Mouse (Mus musculus): Measurements from ENCODE around the gene Amz2.

The Amz2 gene

DNA sequence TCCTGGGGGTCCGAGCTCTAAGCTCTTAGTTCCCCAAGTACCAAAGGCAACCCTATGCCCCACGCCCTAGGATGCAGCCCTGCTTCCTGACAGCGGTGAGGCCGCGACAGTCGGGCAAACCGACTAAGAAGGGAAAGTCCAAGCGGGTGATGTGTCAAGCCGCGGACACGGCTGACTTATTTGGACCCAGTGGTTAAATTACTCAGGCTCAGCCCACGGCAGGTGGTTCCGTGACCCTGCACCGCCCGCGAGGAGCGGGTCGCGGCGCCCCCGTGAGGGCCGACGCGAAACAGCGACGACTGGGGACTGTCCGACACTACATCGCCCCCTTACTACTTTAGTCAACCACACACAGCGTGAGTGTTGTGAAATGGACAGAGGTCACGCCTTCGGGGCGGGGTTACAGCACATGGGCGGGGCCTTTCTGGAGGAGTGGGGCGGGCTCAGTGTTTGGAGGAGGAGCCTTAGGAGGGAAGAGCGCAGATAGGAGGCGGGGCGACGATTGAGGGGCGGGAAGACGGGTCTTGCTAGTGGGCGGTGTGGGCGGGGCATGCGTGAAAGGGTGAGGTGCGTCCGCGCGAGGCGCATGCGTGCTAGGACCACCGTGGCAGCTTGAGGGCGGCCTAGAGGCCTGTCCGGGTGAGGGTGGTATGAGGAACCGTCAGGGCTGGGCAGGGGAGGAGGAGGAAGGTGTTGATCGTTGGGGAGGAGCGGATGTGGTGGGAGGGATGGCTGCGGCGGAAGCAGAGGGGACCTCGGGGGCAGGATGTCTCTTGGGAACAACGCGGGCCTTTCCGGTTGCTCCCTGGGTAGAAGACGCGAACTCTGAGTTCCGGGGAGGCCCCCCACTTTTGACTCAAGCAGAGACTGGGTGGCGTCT, at the start of gene Amz2:
Gene Amz2 (plus strand): TSS at position 555 of the 880 bp plus-strand sequence.
- peak; percentile 100 for DNase-seq (ENCODE audit: low spot score)

DNA sequence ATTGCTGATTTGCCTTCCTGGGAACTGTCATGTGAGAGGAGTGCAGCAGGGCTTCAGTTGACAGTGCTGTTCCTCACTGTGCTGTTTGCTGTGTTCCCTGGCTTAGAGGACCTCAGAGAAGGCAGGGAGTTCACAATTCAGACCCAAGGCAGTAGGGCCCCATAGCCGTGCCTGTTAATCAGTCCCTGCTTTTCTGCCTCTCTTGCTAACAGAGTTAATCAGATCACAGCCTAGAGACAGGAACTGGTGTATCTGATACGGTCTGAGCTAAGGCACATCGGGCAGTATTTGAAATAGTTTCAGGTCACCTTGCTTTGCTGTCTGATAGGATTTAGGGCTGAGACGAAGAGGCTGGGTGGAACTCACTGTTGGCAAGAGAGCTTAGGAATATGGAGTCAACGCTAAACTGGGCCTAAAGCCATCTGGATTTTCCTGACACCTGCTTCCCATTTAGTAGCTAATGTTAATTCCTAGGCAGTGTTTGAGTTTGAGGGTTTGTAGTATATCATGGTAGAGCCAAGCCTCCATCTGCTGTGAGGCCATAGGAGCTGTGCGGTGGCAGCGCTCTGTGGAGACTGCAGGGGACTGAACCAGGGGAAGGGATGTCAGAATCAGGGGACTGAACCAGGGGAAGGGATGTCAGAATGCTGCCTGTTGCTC, 49.1 kb upstream of the Amz2 start:
- DNase-seq (ENCODE audit: low spot score): no peak

DNA sequence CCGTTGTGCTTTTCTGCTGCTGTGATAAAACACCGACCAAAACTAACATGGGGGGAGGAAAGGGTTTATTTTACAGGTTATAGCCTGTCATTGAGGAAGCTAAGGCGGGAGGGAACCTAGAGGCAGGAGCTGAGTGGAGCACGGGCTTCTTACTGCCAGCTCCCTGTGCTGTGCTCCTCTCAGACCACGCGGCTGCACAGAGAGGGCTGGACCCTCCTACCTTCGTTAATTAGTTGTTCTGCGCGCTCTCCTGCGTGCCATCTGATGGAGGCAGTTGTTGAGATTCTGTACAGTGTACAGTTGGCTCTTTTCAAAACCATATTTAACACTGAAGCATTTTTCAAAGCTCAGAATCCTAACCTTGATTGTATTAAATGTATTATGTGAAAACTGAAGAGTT, 48.3 kb upstream of the Amz2 start:
- no peak for DNase-seq (ENCODE audit: low spot score)

DNA sequence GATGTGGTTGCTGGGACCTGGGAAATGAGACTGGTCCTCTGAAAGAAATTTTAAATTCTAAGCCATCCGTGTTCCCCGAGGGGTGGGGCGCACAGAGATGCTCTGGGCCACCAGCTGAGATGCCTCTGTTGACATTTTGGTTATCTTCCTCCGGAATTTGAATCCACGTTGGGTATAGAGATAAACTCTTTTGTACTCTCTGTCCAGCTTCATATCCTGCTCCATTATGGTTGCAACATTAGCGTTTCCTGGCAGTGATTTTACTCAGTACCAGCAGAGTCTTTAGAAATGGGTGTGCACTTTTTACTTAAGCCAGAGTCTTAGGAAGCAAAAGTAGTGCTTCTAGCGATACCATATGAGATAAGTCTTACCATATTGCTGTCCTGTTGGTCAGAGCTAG, 47.7 kb upstream of the Amz2 start:
- DNase-seq (ENCODE audit: low spot score): no peak

DNA sequence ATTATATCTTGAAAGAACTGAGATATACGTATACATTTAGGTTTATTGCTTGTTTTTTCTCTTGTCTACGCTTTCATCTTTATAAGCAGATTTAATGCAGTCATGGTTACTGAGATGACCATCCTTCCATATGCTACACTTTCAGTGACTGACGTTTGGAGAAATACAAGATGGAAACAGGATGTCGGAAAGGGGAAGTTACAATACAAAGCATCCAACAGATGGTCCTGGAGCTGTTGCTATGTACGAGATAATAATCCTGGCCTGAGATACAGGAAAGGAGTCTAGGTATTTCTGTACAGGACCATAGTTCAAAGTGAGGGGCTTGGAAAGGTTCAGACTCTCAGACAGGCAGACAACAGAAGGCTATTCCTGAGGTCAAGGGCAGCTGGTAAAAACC, 45.1 kb upstream of the Amz2 start:
- no peak for DNase-seq (ENCODE audit: low spot score)

DNA sequence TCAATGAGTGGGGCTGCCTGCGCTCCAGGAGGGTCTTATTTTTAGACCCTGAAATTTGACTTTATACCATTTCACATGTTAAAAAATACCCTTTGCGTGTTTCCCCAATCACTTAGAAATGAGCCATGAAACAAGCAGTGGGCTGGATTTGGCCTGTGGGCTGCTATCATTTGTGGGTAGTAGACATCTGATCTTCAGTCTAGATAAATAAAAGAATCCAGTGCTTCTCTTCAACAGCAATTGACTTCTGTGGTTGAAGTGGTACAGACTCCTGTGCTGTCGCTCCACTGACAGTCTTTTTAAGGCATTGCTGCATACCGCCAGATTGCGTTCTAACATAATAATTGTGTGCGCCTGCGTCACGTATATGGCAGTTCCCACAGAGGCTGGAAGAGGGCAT, 40.5 kb upstream of the Amz2 start:
- DNase-seq (ENCODE audit: low spot score): no peak

DNA sequence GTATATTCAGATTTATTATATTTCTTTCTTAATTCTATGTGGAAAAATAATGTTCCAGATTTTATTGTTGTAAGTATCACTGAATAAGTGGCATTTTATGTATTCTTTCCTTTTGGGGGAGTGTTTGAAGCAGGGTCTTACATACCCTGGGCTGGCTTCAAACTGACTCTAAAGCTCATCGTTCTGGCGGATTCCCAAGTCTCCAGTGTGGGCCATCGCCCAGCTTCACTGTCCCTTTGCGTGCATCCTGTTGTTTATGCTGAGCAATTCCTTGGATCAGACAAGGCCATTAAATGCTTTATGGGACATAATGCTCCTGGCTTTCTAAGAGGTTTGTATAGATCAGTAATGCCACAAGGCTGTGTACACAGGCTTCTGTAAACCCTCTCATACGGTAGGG, 36.7 kb upstream of the Amz2 start:
- DNase-seq (ENCODE audit: low spot score): no peak

DNA sequence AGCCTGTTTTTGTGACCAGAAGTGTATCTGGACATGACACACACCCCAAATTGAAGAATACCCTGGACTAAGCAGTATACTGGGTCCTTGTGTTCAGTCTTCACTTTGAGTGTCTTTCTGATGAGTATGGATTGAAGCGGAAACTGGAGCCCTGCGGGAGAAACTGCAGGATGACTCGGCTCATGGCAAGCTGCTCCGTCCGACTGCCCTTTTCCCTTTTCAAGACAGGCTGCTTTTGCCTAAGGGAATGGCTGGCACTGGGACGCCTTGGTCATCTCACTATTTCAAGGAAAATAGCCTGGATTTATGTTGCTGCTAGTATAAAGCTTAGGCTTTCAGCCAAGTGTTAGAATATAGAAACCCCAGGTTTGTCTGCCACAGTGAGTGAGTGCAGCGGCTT, 34.5 kb upstream of the Amz2 start:
- DNase-seq (ENCODE audit: low spot score): no peak

DNA sequence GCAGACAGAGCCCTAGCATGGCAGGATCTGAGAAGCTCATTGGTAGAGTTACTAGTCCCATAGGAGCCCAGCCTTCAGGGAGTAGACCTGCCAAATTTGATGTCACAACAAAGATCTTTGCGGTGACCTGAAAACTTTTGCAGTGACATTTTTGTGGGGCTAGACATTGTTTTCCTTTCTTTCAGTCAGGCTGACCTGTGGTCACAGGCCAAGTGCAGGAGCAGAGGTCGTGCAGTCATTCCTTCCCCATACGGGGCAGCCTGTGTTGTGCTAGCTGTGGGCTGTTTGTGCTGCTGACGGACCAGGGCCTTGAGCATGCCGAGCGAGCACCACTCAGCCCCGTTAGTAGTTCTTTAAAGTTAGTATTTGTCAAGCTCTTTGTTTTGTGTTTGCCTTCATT, 34.0 kb upstream of the Amz2 start:
- DNase-seq (ENCODE audit: low spot score): peak; percentile 39

DNA sequence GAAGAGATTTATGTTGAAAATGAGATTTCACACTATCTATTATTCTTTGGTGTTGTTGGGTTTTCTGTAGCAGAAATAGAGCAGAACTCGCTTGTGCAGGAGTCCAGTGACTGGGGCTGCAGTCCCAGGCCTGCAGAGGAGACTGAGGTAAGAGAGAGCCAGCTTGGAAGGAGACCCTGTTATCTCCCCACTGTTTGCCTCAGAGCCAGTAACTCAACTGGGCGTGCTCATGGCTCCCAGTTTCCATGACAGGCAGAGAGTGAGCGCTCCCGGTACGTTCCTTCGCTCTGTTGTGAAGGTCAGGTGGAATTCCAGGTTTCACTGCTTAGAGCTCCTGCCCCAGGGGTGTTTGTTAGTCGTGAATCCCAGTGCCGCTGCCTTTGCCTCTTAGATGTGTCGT, 33.1 kb upstream of the Amz2 start:
- no peak for DNase-seq (ENCODE audit: low spot score)

DNA sequence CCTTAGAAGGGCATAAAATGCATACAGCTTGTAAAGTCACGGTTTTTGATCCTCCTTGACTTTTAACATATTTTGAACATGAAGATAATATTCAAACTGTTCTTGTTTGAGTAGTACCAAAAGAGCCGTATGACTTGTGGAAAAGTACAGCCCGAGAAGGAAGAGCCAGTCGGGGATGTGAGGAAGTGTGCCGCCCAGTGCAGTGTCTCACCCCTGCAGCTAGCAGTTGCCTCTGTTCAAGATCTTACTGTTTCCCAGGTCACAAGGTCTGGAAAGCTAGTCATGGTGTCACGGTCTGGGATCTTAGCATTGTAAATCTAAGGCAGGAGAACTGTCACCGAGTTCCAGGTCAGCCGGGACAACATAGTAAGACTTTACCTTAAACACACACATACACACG, 31.0 kb upstream of the Amz2 start:
- DNase-seq (ENCODE audit: low spot score): no peak

DNA sequence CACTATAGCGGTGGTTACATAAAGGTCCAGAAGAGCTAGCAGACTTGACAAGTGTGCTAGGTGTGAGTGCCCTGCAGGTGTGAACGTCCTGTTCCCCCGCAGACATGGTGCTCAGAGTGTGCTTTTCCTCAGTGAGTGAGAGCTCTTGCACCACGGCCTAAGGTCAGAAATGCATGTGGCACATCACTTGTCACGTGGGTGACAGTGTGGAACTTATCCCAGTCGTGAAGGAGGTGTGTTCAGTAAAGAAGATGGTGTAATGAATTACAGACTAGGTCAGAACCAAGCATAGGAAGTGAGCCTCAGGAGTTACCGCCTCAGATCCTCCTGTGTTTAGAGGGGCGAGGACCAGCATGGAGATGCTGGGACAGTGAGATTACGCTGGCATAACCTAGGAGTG, 30.5 kb upstream of the Amz2 start:
- DNase-seq (ENCODE audit: low spot score): no peak

DNA sequence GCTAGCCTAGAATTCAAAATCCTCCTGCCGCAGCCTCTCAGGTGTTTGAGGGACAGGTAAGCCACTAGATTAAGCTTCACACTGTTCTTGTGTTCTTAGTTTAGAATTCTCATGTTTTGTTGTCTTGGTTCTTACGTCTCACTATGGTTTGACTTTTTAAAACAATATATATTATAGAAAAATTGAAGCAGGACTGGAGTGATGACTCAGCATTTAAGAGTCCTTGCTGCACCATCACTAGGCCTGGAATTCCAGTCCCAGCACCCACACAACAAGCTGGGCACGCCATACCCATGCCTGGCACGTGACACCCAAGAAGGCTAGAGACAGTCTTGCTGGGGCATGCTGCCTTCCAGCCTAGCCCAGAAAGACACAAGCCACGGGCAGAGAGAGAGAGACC, 19.3 kb upstream of the Amz2 start:
- no peak for DNase-seq (ENCODE audit: low spot score)

DNA sequence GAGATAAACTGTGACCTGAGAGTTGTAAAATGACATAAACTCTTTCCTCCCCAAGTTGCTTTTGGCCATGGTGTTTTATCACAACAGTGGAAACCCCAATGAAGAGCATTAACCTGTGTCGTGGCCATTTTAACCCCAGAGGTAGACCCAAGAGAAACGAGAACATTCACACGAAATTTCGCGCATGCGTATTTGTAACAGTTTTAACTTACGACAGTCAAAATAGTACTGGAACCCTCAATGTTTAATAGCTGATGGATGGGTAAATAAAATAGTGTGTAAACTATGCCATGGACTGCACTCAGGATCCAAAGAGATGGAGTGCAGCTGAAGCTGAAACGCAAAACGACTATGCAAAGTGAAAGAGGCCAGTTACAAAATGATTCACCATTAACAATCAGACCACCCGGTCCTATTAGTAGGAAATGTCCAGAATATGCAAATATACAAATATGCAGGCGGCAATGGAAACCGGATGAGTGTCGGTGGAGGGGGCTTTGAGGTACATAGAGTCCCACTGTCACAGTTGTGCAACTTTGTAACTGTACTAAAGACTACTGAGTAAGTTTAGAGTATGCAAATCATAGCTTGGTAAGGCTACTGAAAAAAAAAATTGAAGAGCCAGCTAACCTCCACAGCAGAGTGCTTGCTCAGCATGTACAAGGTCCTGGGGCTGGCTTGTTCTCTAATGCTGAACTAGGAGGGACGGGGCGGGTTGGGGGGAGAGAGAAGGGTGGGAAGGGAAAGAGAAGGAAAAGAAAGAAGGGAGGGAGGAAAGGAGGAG, 15.4 kb upstream of the Amz2 start:
- DNase-seq (ENCODE audit: low spot score): no peak

DNA sequence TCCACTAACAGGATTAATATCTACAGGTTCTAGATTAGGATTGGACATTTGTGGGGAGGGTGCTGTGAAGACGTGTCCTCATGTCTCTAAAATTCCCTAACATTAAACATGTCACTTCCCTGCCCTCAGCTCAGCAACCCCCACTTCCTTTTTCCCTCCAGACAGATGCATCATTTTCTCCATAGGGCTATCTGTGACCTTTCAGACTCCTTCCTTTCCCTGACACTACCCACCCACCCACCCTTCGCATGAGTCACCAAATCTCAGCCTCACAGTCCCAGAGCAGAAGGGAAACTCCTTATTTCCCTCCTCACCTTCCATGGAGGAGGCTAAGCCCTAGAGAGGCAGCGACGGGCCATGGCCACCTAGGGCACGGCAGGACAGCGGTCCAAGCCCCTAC, 12.1 kb upstream of the Amz2 start, which contains the start of gene 9930022D16Rik:
Gene 9930022D16Rik (plus strand): TSS at position 301 of the 400 bp plus-strand sequence.
- DNase-seq (ENCODE audit: low spot score): no peak

DNA sequence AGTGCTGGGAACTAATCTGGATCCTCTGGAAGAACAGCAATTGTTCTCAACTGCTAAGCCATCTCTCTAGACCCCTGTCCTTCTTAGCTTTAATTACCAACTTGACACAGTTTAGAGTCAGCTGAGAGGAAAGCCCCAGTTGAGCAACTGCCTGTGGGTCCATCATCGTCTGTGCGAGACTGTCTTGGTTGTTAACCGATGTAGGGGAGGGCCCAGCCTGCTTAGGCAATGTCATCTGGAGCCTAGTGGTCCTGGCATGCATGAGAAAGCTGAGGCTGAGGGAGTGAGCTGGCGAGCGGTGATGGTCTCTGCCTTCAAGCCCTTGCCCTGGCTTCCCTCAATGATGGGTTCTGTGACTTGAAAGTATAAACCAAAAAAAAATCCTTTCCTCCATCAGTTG, 10.9 kb upstream of the Amz2 start:
- no peak for DNase-seq (ENCODE audit: low spot score)

DNA sequence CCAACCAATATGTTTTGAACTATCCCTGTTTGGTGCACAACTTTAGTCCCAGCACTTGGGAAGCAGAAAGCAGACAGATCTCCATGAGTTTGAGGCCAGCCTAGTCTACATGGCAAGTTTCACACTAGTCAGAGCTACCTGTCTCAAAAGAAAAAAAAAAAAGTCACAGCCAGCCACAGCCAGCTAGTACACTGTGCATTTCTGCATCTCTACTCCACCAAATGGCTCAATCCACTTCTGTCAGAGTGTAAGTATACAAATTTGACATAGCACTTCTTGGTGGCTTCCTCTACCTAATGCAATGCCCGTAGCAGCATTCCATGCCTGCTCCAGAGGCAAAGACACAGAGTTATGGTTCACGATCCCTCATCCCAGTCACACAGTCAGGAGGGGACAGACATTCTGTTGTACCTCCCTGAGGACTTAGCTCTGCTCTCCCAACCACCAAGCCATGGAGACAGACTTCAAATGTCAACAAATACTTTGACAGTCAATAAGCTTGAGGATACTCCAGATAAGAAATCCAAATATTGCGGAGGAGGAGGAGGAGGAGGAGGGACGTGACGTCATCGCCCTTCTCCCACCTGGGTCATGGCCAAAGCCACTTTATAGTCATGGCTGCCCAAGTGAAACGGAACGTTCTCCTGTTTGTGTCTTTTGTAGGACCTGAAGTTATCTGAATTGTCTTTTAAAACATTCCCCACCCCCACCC, 8.9 kb upstream of the Amz2 start:
- DNase-seq (ENCODE audit: low spot score): no peak

DNA sequence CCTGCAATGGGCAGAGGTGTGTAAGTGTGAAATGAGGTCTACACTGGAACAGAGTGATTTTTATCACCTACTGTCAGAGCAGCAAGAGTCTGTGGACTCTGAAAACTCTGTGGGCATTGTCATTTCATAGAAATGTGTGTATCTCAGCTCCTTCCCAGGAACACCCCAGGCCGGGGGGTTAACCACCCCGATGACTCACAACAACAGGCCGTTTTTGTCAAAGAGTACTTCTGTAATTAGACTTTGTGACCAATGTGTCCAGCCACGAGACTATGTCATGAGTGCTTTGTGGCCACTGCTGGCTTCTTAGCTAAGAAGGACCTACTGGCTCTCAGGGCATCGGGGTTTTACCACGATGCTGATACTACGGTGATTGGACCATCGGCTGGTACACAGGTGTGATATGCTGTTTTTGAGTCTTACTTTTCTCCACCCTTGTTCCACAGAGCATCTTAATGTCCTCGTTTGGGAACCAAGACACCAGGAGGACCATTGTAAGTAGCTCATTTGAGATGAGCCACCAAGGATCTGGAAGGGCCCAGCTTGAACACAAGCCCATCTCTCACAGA, 8.2 kb upstream of the Amz2 start:
- DNase-seq (ENCODE audit: low spot score): no peak

DNA sequence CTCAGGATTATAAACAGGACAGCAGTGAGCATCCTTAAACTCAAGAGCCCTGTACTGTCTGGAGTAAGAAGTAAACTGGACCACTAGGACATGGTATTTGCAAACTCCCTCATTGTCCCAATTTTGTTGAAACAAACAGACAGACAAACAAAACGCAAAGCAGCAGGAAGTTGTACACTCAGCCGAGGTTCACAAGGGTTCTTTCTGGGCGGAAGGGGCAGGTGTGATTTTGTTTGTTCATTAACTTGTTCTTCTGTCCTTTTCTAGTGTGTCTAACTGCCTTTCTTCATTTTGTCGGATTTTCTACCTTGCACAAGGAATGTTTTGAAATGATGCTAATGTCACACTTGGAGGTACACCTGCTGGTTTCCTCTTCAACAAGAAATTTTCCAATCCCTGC, 6.3 kb upstream of the Amz2 start:
- DNase-seq (ENCODE audit: low spot score): no peak

DNA sequence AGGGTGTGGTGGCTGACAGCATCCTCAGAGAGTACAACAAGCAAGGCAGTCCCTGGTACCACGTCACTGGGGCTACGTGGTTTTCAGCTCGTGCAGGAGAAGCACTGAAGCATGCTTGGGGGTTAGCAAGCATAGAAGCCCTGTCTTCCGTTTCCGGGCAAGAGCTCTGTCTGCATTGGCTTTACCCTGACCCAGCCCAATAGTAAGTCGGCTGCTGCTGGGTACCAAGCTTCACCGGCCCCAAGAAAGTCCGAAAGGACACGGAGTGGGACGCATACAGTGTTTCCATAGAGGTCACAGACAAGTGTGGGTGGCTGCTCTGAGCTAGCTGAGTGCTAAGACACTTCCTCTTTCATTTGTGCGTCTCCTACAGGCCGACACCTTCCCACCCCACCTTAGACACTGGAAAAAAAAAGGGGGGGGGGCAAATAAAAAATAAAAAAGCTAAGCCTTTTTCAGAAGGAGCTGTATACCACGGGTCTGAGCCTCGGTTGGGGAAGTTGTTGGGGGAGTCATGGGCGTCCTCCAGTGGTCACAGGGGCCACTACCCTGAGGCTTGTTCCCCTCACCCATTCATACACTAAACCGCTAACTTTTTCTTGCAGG, 5.7 kb upstream of the Amz2 start:
- no peak for DNase-seq (ENCODE audit: low spot score)

DNA sequence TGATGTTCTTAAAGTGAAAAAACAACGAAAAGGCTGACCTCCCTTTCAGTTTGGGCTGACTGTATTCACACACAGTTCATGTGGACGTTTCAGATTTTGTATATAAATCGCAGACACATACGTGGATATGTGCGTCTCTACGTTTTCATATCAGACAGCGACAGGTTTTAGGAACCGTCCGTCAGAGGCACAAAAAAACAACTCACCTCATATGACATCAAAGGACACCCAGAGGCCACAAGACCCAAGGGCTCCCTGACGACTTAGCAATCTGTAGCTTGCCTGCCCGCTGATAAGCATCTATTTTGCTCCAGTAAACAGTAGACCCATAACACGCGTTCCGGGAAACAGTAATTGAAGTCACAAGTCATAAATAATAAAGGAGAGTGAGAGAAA, 5.2 kb upstream of the Amz2 start:
- no peak for DNase-seq (ENCODE audit: low spot score)

All from embryo, embryonic 10 days (tissue).